Mouse (Mus musculus) regulatory T cell (primary cell): ENCODE measurements around the gene Fgf12.

Experiments
- in situ Hi-C: fragments of 300-600 bp; cut with MboI, MseI; formaldehyde crosslinking; loops from one replicate; pipeline ENCODE4 v1.15.1; 2025; ENCODE audit warnings: high pct_unique_total_duplicates

The Fgf12 gene

GRCm38 (mm10) chr16:28479022-28479421 lies 273.8 kb downstream of the Fgf12 start:
- in situ Hi-C loops, result no loop called here

GRCm38 (mm10) chr16:28476651-28477050 lies 276.2 kb downstream of the Fgf12 start:
- in situ Hi-C loops, result no loop called here

GRCm38 (mm10) chr16:28475553-28475952 lies 277.3 kb downstream of the Fgf12 start:
- in situ Hi-C loops, result no loop called here

- in situ Hi-C loops, result no loop called here
These were observed 298.0 kb downstream of the Fgf12 start for GRCm38 (mm10) chr16:28454821-28455220.

GRCm38 (mm10) chr16:28447114-28447455 lies 305.8 kb downstream of the Fgf12 start:
- in situ Hi-C loops, result no loop called here

GRCm38 (mm10) chr16:28446334-28447113 lies 306.3 kb downstream of the Fgf12 start:
- in situ Hi-C loops, result no loop called here

- in situ Hi-C loops, result no loop called here
These were observed 307.0 kb downstream of the Fgf12 start for GRCm38 (mm10) chr16:28445800-28446333.

GRCm38 (mm10) chr16:28444993-28445799 lies 307.7 kb downstream of the Fgf12 start:
- in situ Hi-C loops, result no loop called here

- in situ Hi-C loops, result no loop called here
These were observed 331.3 kb downstream of the Fgf12 start for GRCm38 (mm10) chr16:28421617-28422016.

GRCm38 (mm10) chr16:28419693-28420299 lies 333.1 kb downstream of the Fgf12 start:
- in situ Hi-C loops, result no loop called here

GRCm38 (mm10) chr16:28411210-28411817 lies 341.6 kb downstream of the Fgf12 start:
- in situ Hi-C loops, result no loop called here

- in situ Hi-C loops, result no loop called here
These were observed 344.6 kb downstream of the Fgf12 start for GRCm38 (mm10) chr16:28408294-28408693.

GRCm38 (mm10) chr16:28407892-28408291 lies 345.0 kb downstream of the Fgf12 start:
- in situ Hi-C loops, result no loop called here

- in situ Hi-C loops, result no loop called here
These were observed 348.7 kb downstream of the Fgf12 start for GRCm38 (mm10) chr16:28404156-28404555.

GRCm38 (mm10) chr16:28402701-28403100 lies 350.2 kb downstream of the Fgf12 start:
- in situ Hi-C loops, result no loop called here

- in situ Hi-C loops, result no loop called here
These were observed 361.6 kb downstream of the Fgf12 start for GRCm38 (mm10) chr16:28391283-28391682.

GRCm38 (mm10) chr16:28389114-28389513 lies 363.8 kb downstream of the Fgf12 start:
- in situ Hi-C loops, result no loop called here

- in situ Hi-C loops, result no loop called here
These were observed 378.1 kb downstream of the Fgf12 start for GRCm38 (mm10) chr16:28374790-28375189.

GRCm38 (mm10) chr16:28373311-28373710 lies 379.6 kb downstream of the Fgf12 start:
- in situ Hi-C loops, result no loop called here

GRCm38 (mm10) chr16:28350624-28351023 lies 402.2 kb downstream of the Fgf12 start:
- in situ Hi-C loops, result no loop called here

- in situ Hi-C loops, result no loop called here
These were observed 407.5 kb downstream of the Fgf12 start for GRCm38 (mm10) chr16:28345323-28345722.

- in situ Hi-C loops, result no loop called here
These were observed 414.9 kb downstream of the Fgf12 start for GRCm38 (mm10) chr16:28337930-28338329.
